Mouse (Mus musculus): ENCODE data around the gene Lsm4. TPM values are rescaled to one million over a fixed set of nuclear protein-coding genes. Genes with fewer than 3 reads are reported as not detected.

Lsm4 gene
- polyA plus RNA-seq, 1 experiment from 2014 or later = 271 TPM

GRCm38 (mm10) chr8:70682692-70683091 is 9.6 kb downstream of the Lsm4 start:
- Histone ChIP-seq H3K27ac (peak overlapping the region; percentile 49; the same call in 1 of the 2 replicates), H3K9ac (no peak overlapping the region)

GRCm38 (mm10) chr8:70684291-70684690 is 11.2 kb downstream of the Lsm4 start:
- Histone ChIP-seq H3K9me3 (no peaks in the 10 kb centered on the region), H3K4me2 (no peak overlapping the region), H3K9ac (no peak overlapping the region), H3K4me3 (replicated peaks) (no peak overlapping the region), H3K4me1 (peaks cover 32% of the 10 kb centered on the region), H3K36me3 (no peaks in the 10 kb centered on the region), H3K27me3 (replicated peaks) (no peaks in the 10 kb centered on the region), H3K27ac (no peak overlapping the region)
- no peak for ATAC-seq (ENCODE audit: insufficient read depth, low FRiP score, low read depth)
- WGBS = 50% methylated on average over 7 of the region's 7 CpGs

More at GRCm38 (mm10) chr8:70682692-70683091, 9.6 kb downstream of the Lsm4 start:
- peaks cover 27% of the 10 kb centered on the region for H3K4me1 ChIP-seq
- 62% methylated on average over 3 of the region's 3 CpGs for WGBS
- H3K36me3 ChIP-seq = peaks cover 4% of the 10 kb centered on the region
- 0 out of 2 replicates have a peak, but pooled peaks have one; percentile 1 for ATAC-seq (ENCODE audit: insufficient read depth, low FRiP score, low read depth)
- H3K4me3 ChIP-seq (replicated peaks) = no peak overlapping the region
- peak overlapping the region; percentile 45 for H3K4me2 ChIP-seq
- H3K9me3 ChIP-seq = no peaks in the 10 kb centered on the region
- no peaks in the 10 kb centered on the region for H3K27me3 ChIP-seq (replicated peaks)

- H3K9ac ChIP-seq = no peak overlapping the region
- no peaks in the 10 kb centered on the region for H3K36me3 ChIP-seq
- peaks cover 32% of the 10 kb centered on the region for H3K4me1 ChIP-seq
- 67% methylated on average over 8 of the region's 8 CpGs for WGBS
- no peak overlapping the region for H3K4me2 ChIP-seq
- no peak overlapping the region for H3K4me3 ChIP-seq (replicated peaks)
- no peaks in the 10 kb centered on the region for H3K27me3 ChIP-seq (replicated peaks)
- no peaks in the 10 kb centered on the region for H3K9me3 ChIP-seq
- no peak for ATAC-seq (ENCODE audit: insufficient read depth, low FRiP score, low read depth)
- H3K27ac ChIP-seq = no peak overlapping the region
These were observed 14.5 kb downstream of the Lsm4 start for GRCm38 (mm10) chr8:70687576-70687975.

GRCm38 (mm10) chr8:70688136-70688535 is 15.1 kb downstream of the Lsm4 start:
- H3K27me3 ChIP-seq (replicated peaks) = no peaks in the 10 kb centered on the region
- H3K27ac ChIP-seq = no peak overlapping the region
- no peaks in the 10 kb centered on the region for H3K9me3 ChIP-seq
- H3K36me3 ChIP-seq = no peaks in the 10 kb centered on the region
- no peak for ATAC-seq (ENCODE audit: insufficient read depth, low FRiP score, low read depth)
- peaks cover 30% of the 10 kb centered on the region for H3K4me1 ChIP-seq
- WGBS = 86% methylated on average over 3 of the region's 3 CpGs
- no peak overlapping the region for H3K4me3 ChIP-seq (replicated peaks)
- H3K4me2 ChIP-seq = no peak overlapping the region
- no peak overlapping the region for H3K9ac ChIP-seq

GRCm38 (mm10) chr8:70689892-70690390 is 16.9 kb downstream of the Lsm4 start:
- no peak overlapping the region for H3K27ac ChIP-seq
- no peaks in the 10 kb centered on the region for H3K27me3 ChIP-seq (replicated peaks)
- H3K4me1 ChIP-seq = peaks cover 37% of the 10 kb centered on the region
- no peak overlapping the region for H3K4me2 ChIP-seq
- 65% methylated on average over 5 of the region's 5 CpGs for WGBS
- H3K36me3 ChIP-seq = no peaks in the 10 kb centered on the region
- no peak; the same call in 1 of the 2 replicates for ATAC-seq (ENCODE audit: insufficient read depth, low FRiP score, low read depth)
- no peak overlapping the region for H3K4me3 ChIP-seq (replicated peaks)
- H3K9me3 ChIP-seq = no peaks in the 10 kb centered on the region
- no peak overlapping the region for H3K9ac ChIP-seq

- Histone ChIP-seq H3K9me3 (no peaks in the 10 kb centered on the region), H3K9ac (no peak overlapping the region), H3K4me3 (replicated peaks) (peak overlapping the region; percentile 34), H3K4me1 (peaks cover 47% of the 10 kb centered on the region), H3K4me2 (peak overlapping the region; percentile 53), H3K27ac (peak overlapping the region; percentile 65), H3K27me3 (replicated peaks) (no peaks in the 10 kb centered on the region), H3K36me3 (no peaks in the 10 kb centered on the region)
- 64% methylated on average over 4 of the region's 4 CpGs for WGBS
- no peak for ATAC-seq (ENCODE audit: insufficient read depth, low FRiP score, low read depth)
These were observed 18.2 kb downstream of the Lsm4 start for GRCm38 (mm10) chr8:70691230-70691629.

- no peaks in the 10 kb centered on the region for H3K9me3 ChIP-seq
- H3K36me3 ChIP-seq = no peaks in the 10 kb centered on the region
- WGBS = 3% methylated on average over 20 of the region's 20 CpGs
- no peaks in the 10 kb centered on the region for H3K27me3 ChIP-seq (replicated peaks)
- no peak overlapping the region for H3K9ac ChIP-seq
- H3K27ac ChIP-seq = peak overlapping the region; percentile 65
- peak overlapping the region; percentile 34 for H3K4me3 ChIP-seq (replicated peaks)
- peaks cover 52% of the 10 kb centered on the region for H3K4me1 ChIP-seq
- peak; percentile 5; the same call in 1 of the 2 replicates for ATAC-seq (ENCODE audit: insufficient read depth, low FRiP score, low read depth)
- peak overlapping the region; percentile 53 for H3K4me2 ChIP-seq
These were observed 18.7 kb downstream of the Lsm4 start for GRCm38 (mm10) chr8:70691727-70692231.

GRCm38 (mm10) chr8:70693636-70694035 is 20.6 kb downstream of the Lsm4 start:
- no peak overlapping the region for H3K4me3 ChIP-seq (replicated peaks)
- no peaks in the 10 kb centered on the region for H3K9me3 ChIP-seq
- ATAC-seq (ENCODE audit: insufficient read depth, low FRiP score, low read depth) = no peak
- H3K4me1 ChIP-seq = peaks cover 52% of the 10 kb centered on the region
- no peaks in the 10 kb centered on the region for H3K27me3 ChIP-seq (replicated peaks)
- no peak overlapping the region for H3K9ac ChIP-seq
- H3K27ac ChIP-seq = no peak overlapping the region
- no peaks in the 10 kb centered on the region for H3K36me3 ChIP-seq
- no peak overlapping the region for H3K4me2 ChIP-seq
- WGBS = 61% methylated on average over 5 of the region's 5 CpGs

- H3K4me2 ChIP-seq = peak overlapping the region; percentile 57
- WGBS = 23% methylated on average over 32 of the region's 32 CpGs
- H3K4me1 ChIP-seq = peaks cover 50% of the 10 kb centered on the region
- no peaks in the 10 kb centered on the region for H3K36me3 ChIP-seq
- H3K9ac ChIP-seq = no peak overlapping the region; the same call in 1 of the 2 replicates
- no peak overlapping the region for H3K4me3 ChIP-seq (replicated peaks)
- peak overlapping the region; percentile 96 for H3K27ac ChIP-seq
- no peaks in the 10 kb centered on the region for H3K27me3 ChIP-seq (replicated peaks)
- H3K9me3 ChIP-seq = no peaks in the 10 kb centered on the region
- ATAC-seq (ENCODE audit: insufficient read depth, low FRiP score, low read depth) = no peak
These were observed 22.4 kb downstream of the Lsm4 start for GRCm38 (mm10) chr8:70695318-70696018.

GRCm38 (mm10) chr8:70696019-70696885 is 23.2 kb downstream of the Lsm4 start:
- Histone ChIP-seq H3K27me3 (replicated peaks) (no peaks in the 10 kb centered on the region), H3K27ac (peak overlapping the region; percentile 96), H3K36me3 (no peaks in the 10 kb centered on the region), H3K4me1 (peaks cover 50% of the 10 kb centered on the region), H3K4me2 (peak overlapping the region; percentile 57), H3K4me3 (replicated peaks) (peak overlapping the region; percentile 16), H3K9me3 (no peaks in the 10 kb centered on the region), H3K9ac (no peak overlapping the region; the same call in 1 of the 2 replicates)
- 3% methylated on average over 31 of the region's 31 CpGs for WGBS
- ATAC-seq (ENCODE audit: insufficient read depth, low FRiP score, low read depth) = peak; percentile 15; the same call in 1 of the 2 replicates

GRCm38 (mm10) chr8:70696946-70697345 is 23.9 kb downstream of the Lsm4 start:
- H3K4me3 ChIP-seq (replicated peaks) = 0 out of 2 replicates have a peak overlapping the region, but pooled peaks have one; percentile 16
- H3K4me1 ChIP-seq = peaks cover 48% of the 10 kb centered on the region
- 39% methylated on average over 4 of the region's 4 CpGs for WGBS
- H3K4me2 ChIP-seq = peak overlapping the region; percentile 57
- H3K27ac ChIP-seq = peak overlapping the region; percentile 96
- H3K36me3 ChIP-seq = no peaks in the 10 kb centered on the region
- no peaks in the 10 kb centered on the region for H3K9me3 ChIP-seq
- ATAC-seq (ENCODE audit: insufficient read depth, low FRiP score, low read depth) = no peak
- H3K27me3 ChIP-seq (replicated peaks) = no peaks in the 10 kb centered on the region
- H3K9ac ChIP-seq = no peak overlapping the region

Measured in stomach, embryonic 15.5 days (tissue).